Mouse (Mus musculus) liver, embryonic 14.5 days (tissue): Measurements from ENCODE around the gene Igf1r.

Source experiments
- CTCF ChIP-seq: IDR thresholded peaks from 2 replicates; pipeline ENCODE4 v1.5.1; 2016; ENCODE audit warnings: antibody characterized with exemption, low read depth, control low read depth
- EP300 ChIP-seq: IDR thresholded peaks from 2 replicates; pipeline ENCODE4 v1.6.1; 2016; ENCODE audit warnings: antibody characterized with exemption, low read depth

- TF ChIP-seq CTCF: no peak
- no peak for TF ChIP-seq EP300
Observed at GRCm38 (mm10) chr7:68277054-68277896, 324.6 kb downstream of the Igf1r start.
